ENCODE assay signal across 8 mouse cellular contexts in genomic region chr2:32259657-32260417, GRCm38 (mm10). TPM values are rescaled to one million over a fixed set of nuclear protein-coding genes. Genes with fewer than 3 reads are reported as not detected.
DNase-seq lines count a peak whose midpoint lies in the region; ATAC-seq lines count a peak whose summit lies in the region.

TSS of gene Uck1 (minus strand) at chr2:32260159.

- peak; percentile 95 for DNase-seq in NIH3T3 (ENCODE audit: low read depth)
- peak; percentile 90 to 94 for DNase-seq in cerebellum, postnatal 10 days
- peak; percentile 71 to 75 for DNase-seq in frontal cortex, postnatal 25 days (ENCODE audit: low spot score in 2 of 2)
- DNase-seq in hindbrain, embryonic 14.5 days (ENCODE audit: low spot score), result peak; percentile 87
- DNase-seq in layer of hippocampus, postnatal 36 days, result peak; percentile 87 to 88
- peak; percentile 94 for DNase-seq in lung, postnatal 36 days
- peak; percentile 93 for DNase-seq in retina, postnatal 1 day
- peak; percentile 83 to 85 for DNase-seq in urinary bladder, adult 18-20 months (ENCODE audit: low spot score in 2 of 2)

- H3K4me2 ChIP-seq in hindbrain, embryonic 14.5 days (replicated peaks), result peak within 1 kb of the TSS; percentile 90

- H3K27ac ChIP-seq in hindbrain, embryonic 14.5 days, result peak within 1 kb of the TSS; percentile 51; the same call in 1 of the 2 replicates

- WGBS in hindbrain, embryonic 14.5 days, result 2% methylated on average over 57 of the region's 59 CpGs

- H3K36me3 ChIP-seq in hindbrain, embryonic 14.5 days (replicated peaks; ENCODE audit: control insufficient read depth, insufficient read depth), result peaks cover 36% of the 10 kb centered on the region

- peak within 1 kb of the TSS; percentile 84 for H3K4me3 ChIP-seq in hindbrain, embryonic 14.5 days (replicated peaks; ENCODE audit: low read length)

- ATAC-seq in hindbrain, embryonic 14.5 days (ENCODE audit: low FRiP score), result peak; percentile 91

- H3K9ac ChIP-seq in hindbrain, embryonic 14.5 days, result peak within 1 kb of the TSS; percentile 92

- H3K27me3 ChIP-seq in hindbrain, embryonic 14.5 days (ENCODE audit: control insufficient read depth, insufficient read depth, low read length), result no peaks in the 10 kb centered on the region

- peaks cover 8% of the 10 kb centered on the region for H3K4me1 ChIP-seq in hindbrain, embryonic 14.5 days (replicated peaks; ENCODE audit: control insufficient read depth, insufficient read depth, low read length)

- no peaks in the 10 kb centered on the region for H3K9me3 ChIP-seq in hindbrain, embryonic 14.5 days (ENCODE audit: control insufficient read depth, low read length)

RNA-seq across cellular contexts. Expression of gene Uck1, which starts in this region (rescaled TPM):
- 76.0 and 86.5 TPM in 2 replicates for polyA plus RNA-seq in hindbrain, embryonic 14.5 days (2014; fragmentation: Nextera tagmentation; extraction: Ambion mirVana)
- total RNA-seq in layer of hippocampus, postnatal 36 days (2021), result 10 to 100 TPM; 53.1 to 58.3 TPM

Comparison
In these comparisons a context has a peak if more than half of its experiments do, and no peak if none do; other contexts are left out.
1. Peak in every context shown above with its lines: DNase-seq, ATAC-seq, H3K4me3 ChIP-seq and H3K27ac ChIP-seq.